Mouse (Mus musculus) neural tube, embryonic 11.5 days (tissue): ENCODE results near the gene Hnrnpm. TPM values are rescaled to one million over a fixed set of nuclear protein-coding genes. Genes with fewer than 3 reads are reported as not detected.
A peak's percentile ranks its signal among the peaks of the same experiment; 100 is the strongest.

Experiments used
- ATAC-seq: fragments of 200-750 bp; cut with Nextera tagmentation; 2 replicates; pipeline ENCODE4 v1.8.0; 2017; ENCODE audit warnings: moderate number of reproducible peaks, mild to moderate bottlenecking, moderate TSS enrichment, moderate library complexity; ENCODE audit not compliant: insufficient read depth, low FRiP score, low TSS enrichment
- DNase-seq: peaks from one replicate; pipeline ENCODE4 v3.0.0-alpha.2; 2015; ENCODE audit warnings: low spot score
- H3K27ac ChIP-seq: fragments of 300-500 bp; sonication (generic); 2 replicates; pipeline ENCODE4 v1.5.1; 2014; ENCODE audit warnings: low read depth, mild to moderate bottlenecking, low read length
- H3K27me3 ChIP-seq: fragments of 300-500 bp; sonication (generic); 2 replicates; pipeline ENCODE4 v1.6.1; 2014; ENCODE audit warnings: mild to moderate bottlenecking, low read length, mixed read lengths; ENCODE audit not compliant: control insufficient read depth, insufficient read depth
- H3K36me3 ChIP-seq: fragments of 300-500 bp; sonication (generic); 2 replicates; pipeline ENCODE4 v1.6.1; 2014; ENCODE audit warnings: mild to moderate bottlenecking, low read length, moderate library complexity, mixed read lengths; ENCODE audit not compliant: control insufficient read depth, insufficient read depth
- H3K4me1 ChIP-seq: fragments of 300-500 bp; sonication (generic); 2 replicates; pipeline ENCODE4 v1.6.1; 2014; ENCODE audit warnings: low read length, mixed read lengths; ENCODE audit not compliant: control insufficient read depth, insufficient read depth
- H3K4me2 ChIP-seq: fragments of 300-500 bp; sonication (generic); 2 replicates; pipeline ENCODE4 v1.6.1; 2014; ENCODE audit warnings: low read depth, mild to moderate bottlenecking, moderate library complexity
- H3K4me3 ChIP-seq: fragments of 300-500 bp; sonication (generic); 2 replicates; pipeline ENCODE4 v1.5.1; 2014; ENCODE audit warnings: low read depth, low read length
- H3K9ac ChIP-seq: fragments of 300-500 bp; sonication (generic); 2 replicates; pipeline ENCODE4 v1.6.1; 2014; ENCODE audit warnings: mild to moderate bottlenecking, low read length
- H3K9me3 ChIP-seq: fragments of 300-500 bp; sonication (generic); 2 replicates; pipeline ENCODE4 v1.6.1; 2016; ENCODE audit warnings: low read length; ENCODE audit not compliant: control insufficient read depth
- WGBS: fragments of 180-500 bp; shearing (Covaris S2); extraction: QIAGEN DNeasy Blood & Tissue Kit; methylation state at CpG from one replicate; pipeline ENCODE4 v1.1.7; 2014; 5-methylcytosine and 5-hydroxymethylcytosine counted together
- polyA plus RNA-seq: library from polyadenylated mRNA; unstranded; fragments of >200 nt; fragmentation: Nextera tagmentation; extraction: Ambion mirVana; gene quantifications from 2 replicates; pipeline ENCODE4 v1.2.1, GENCODE M21; 2014

The Hnrnpm gene
- polyA plus RNA-seq, 1 experiment from 2014 or later: 554 TPM

- Histone ChIP-seq H3K9ac (no peak overlapping the region), H3K27me3 (no peaks in the 10 kb centered on the region), H3K36me3 (peaks cover 25% of the 10 kb centered on the region), H3K9me3 (no peaks in the 10 kb centered on the region), H3K4me3 (no peak overlapping the region), H3K27ac (no peak overlapping the region), H3K4me1 (no peaks in the 10 kb centered on the region), H3K4me2 (no peak overlapping the region)
- WGBS: 92% methylated on average over 8 of the region's 8 CpGs
- ATAC-seq: no peak
- DNase-seq: no peak
Measured at GRCm38 (mm10) chr17:33645073-33645472, 41.6 kb downstream of the Hnrnpm start.

- Histone ChIP-seq H3K27me3 (no peaks in the 10 kb centered on the region), H3K36me3 (peaks cover 16% of the 10 kb centered on the region), H3K9me3 (no peaks in the 10 kb centered on the region), H3K4me3 (no peak overlapping the region), H3K4me1 (no peaks in the 10 kb centered on the region), H3K27ac (no peak overlapping the region), H3K4me2 (no peak overlapping the region), H3K9ac (no peak overlapping the region)
- 91% methylated on average over 4 of the region's 4 CpGs for WGBS
- DNase-seq (no peak), ATAC-seq (no peak)
Measured at GRCm38 (mm10) chr17:33644068-33644467, 42.6 kb downstream of the Hnrnpm start.

- Histone ChIP-seq H3K27me3 (no peaks in the 10 kb centered on the region), H3K4me1 (no peaks in the 10 kb centered on the region), H3K27ac (no peak overlapping the region), H3K9ac (no peak overlapping the region), H3K9me3 (no peaks in the 10 kb centered on the region), H3K4me2 (no peak overlapping the region), H3K4me3 (no peak overlapping the region), H3K36me3 (peaks cover 7% of the 10 kb centered on the region)
- 67% methylated on average over 6 of the region's 6 CpGs for WGBS
- DNase-seq (no peak), ATAC-seq (no peak)
Measured at GRCm38 (mm10) chr17:33639743-33640142, 46.9 kb downstream of the Hnrnpm start.

GRCm38 (mm10) chr17:33637516-33638276 is 49.0 kb downstream of the Hnrnpm start, which contains the start of gene Pram1:
TSS of gene Pram1 (plus strand) at chr17:33638056.
- H3K27ac ChIP-seq: no peak within 1 kb of the TSS
- H3K9ac ChIP-seq: no peak within 1 kb of the TSS
- no peaks in the 10 kb centered on the region for H3K36me3 ChIP-seq
- H3K4me3 ChIP-seq: no peak within 1 kb of the TSS
- 84% methylated on average over 4 of the region's 4 CpGs for WGBS
- no peaks in the 10 kb centered on the region for H3K9me3 ChIP-seq
- H3K27me3 ChIP-seq: no peaks in the 10 kb centered on the region
- DNase-seq (no peak), ATAC-seq (no peak)
- no peak within 1 kb of the TSS for H3K4me2 ChIP-seq
- H3K4me1 ChIP-seq: no peaks in the 10 kb centered on the region

- WGBS: 84% methylated on average over 2 of the region's 2 CpGs
- no peak overlapping the region for H3K4me3 ChIP-seq
- H3K4me2 ChIP-seq: no peak overlapping the region
- no peaks in the 10 kb centered on the region for H3K27me3 ChIP-seq
- H3K27ac ChIP-seq: no peak overlapping the region
- ATAC-seq: no peak
- no peaks in the 10 kb centered on the region for H3K4me1 ChIP-seq
- no peak overlapping the region for H3K9ac ChIP-seq
- no peak for DNase-seq
- no peaks in the 10 kb centered on the region for H3K36me3 ChIP-seq
- H3K9me3 ChIP-seq: no peaks in the 10 kb centered on the region
Measured at GRCm38 (mm10) chr17:33637038-33637437, 49.6 kb downstream of the Hnrnpm start.

GRCm38 (mm10) chr17:33631796-33632195 is 54.9 kb downstream of the Hnrnpm start:
- no peak overlapping the region for H3K9ac ChIP-seq
- no peaks in the 10 kb centered on the region; the same call in 1 of the 2 replicates for H3K36me3 ChIP-seq
- ATAC-seq (no peak), DNase-seq (no peak)
- H3K4me3 ChIP-seq: no peak overlapping the region
- H3K27ac ChIP-seq: no peak overlapping the region
- WGBS: 95% methylated on average over 5 of the region's 5 CpGs
- H3K9me3 ChIP-seq: no peaks in the 10 kb centered on the region
- H3K27me3 ChIP-seq: no peaks in the 10 kb centered on the region
- peaks cover 7% of the 10 kb centered on the region; the same call in 1 of the 2 replicates for H3K4me1 ChIP-seq
- H3K4me2 ChIP-seq: no peak overlapping the region

GRCm38 (mm10) chr17:33631236-33631635 is 55.4 kb downstream of the Hnrnpm start:
- 94% methylated on average over 9 of the region's 9 CpGs for WGBS
- ATAC-seq: no peak
- no peak for DNase-seq
- Histone ChIP-seq H3K9me3 (no peaks in the 10 kb centered on the region), H3K36me3 (no peaks in the 10 kb centered on the region; the same call in 1 of the 2 replicates), H3K9ac (no peak overlapping the region), H3K4me2 (no peak overlapping the region), H3K27me3 (no peaks in the 10 kb centered on the region), H3K4me3 (no peak overlapping the region), H3K4me1 (peaks cover 7% of the 10 kb centered on the region; the same call in 1 of the 2 replicates), H3K27ac (no peak overlapping the region)

GRCm38 (mm10) chr17:33630171-33630895 is 56.3 kb downstream of the Hnrnpm start:
- H3K36me3 ChIP-seq: no peaks in the 10 kb centered on the region; the same call in 1 of the 2 replicates
- H3K27ac ChIP-seq: no peak overlapping the region
- peaks cover 7% of the 10 kb centered on the region; the same call in 1 of the 2 replicates for H3K4me1 ChIP-seq
- H3K27me3 ChIP-seq: no peaks in the 10 kb centered on the region
- H3K9ac ChIP-seq: no peak overlapping the region; the same call in 1 of the 2 replicates
- ATAC-seq (no peak), DNase-seq (no peak)
- H3K9me3 ChIP-seq: no peaks in the 10 kb centered on the region
- no peak overlapping the region for H3K4me3 ChIP-seq
- H3K4me2 ChIP-seq: peak overlapping the region; percentile 48; the same call in 1 of the 2 replicates
- WGBS: 86% methylated on average over 13 of the region's 13 CpGs
